22 mouse cellular contexts compared by ENCODE assay signal in the genomic region with DNA sequence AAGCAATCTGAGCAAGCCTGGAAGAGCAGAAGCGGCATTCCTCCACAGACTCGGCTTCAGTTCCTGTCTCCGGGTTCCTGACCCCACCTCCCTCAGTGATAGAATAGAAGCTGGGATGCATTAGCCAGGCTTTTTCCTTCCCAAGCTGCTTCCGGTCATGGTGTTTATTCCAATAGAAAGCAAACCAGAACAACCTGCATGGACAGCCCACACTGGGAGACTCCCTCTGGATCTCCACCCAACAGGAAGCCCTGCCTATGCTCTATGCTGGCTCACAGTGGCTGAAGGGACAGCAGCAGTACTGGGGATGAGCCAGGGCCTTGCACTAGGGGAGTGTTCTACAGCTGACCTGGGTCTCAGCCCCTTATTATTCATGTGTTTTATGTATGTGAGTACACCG. TPM values are rescaled to one million over a fixed set of nuclear protein-coding genes. Genes with fewer than 3 reads are reported as not detected.
A peak's percentile ranks its signal among the peaks of the same experiment; 100 is the strongest.
DNase-seq lines count a peak whose midpoint lies in the region; TF ChIP-seq lines count a peak whose summit lies in the region.
"Had no signal": no experiment of that assay in that cellular context is flagged by ENCODE, and none has a peak within 500 bp of the region (broad histone marks: within the 10 kb centered on the region; RNA-seq: fewer than 3 reads in every experiment).

No protein-coding gene starts in this region.

- TF ChIP-seq CTCF in heart, adult 2 months (IDR thresholded peaks at IDR 0.05) = no peak

- no peak overlapping the region for H3K4me3 ChIP-seq in heart, adult 2 months
- H3K4me3 ChIP-seq: forebrain, embryonic 12.5 days; hindbrain, embryonic 12.5 days; left cerebral cortex, adult 2 months had no signal

- H3K4me1 ChIP-seq in heart, adult 2 months (ENCODE audit: control insufficient read depth, insufficient read depth, low read length) = peaks cover 7% of the 10 kb centered on the region

- TF ChIP-seq POLR2A in heart, adult 2 months (IDR thresholded peaks at IDR 0.05; ENCODE audit: insufficient read depth, low read depth, low read length) = peak; percentile 60; the same call in 1 of the 2 replicates

- TF ChIP-seq EP300 in heart, adult 2 months (IDR thresholded peaks at IDR 0.05; ENCODE audit: insufficient read depth, low read depth, low read length) = peak; percentile 79

- H3K27ac ChIP-seq in heart, adult 2 months = peak overlapping the region; percentile 29
- H3K27ac ChIP-seq: forebrain, embryonic 12.5 days; hindbrain, embryonic 12.5 days; left cerebral cortex, adult 2 months; stomach, postnatal 0 days had no signal

- no peaks in the 10 kb centered on the region for H3K27me3 ChIP-seq in heart, adult 2 months (ENCODE audit: control insufficient read depth, insufficient read depth, low read length)
- H3K27me3 ChIP-seq: forebrain, embryonic 12.5 days; hindbrain, embryonic 12.5 days had no signal

- peaks cover 8% of the 10 kb centered on the region for H3K36me3 ChIP-seq in heart, adult 2 months (ENCODE audit: control insufficient read depth, insufficient read depth, low read length)

- H3K79me2 ChIP-seq in heart, adult 2 months (replicated peaks; ENCODE audit: control insufficient read depth, insufficient read depth, low read length) = 0 out of 2 replicates have a peak, but pooled peaks cover 1% of the 10 kb centered on the region

- 46% methylated on average over 5 of the region's 5 CpGs for WGBS in heart, adult 2 months

- intact Hi-C loops in heart, adult 2 months (cut with DNase I) = no loop called here
- intact Hi-C loops in heart, postnatal 36 days (cut with DNase I) = loop anchor here (5.0 kb wide), 1 partner anchor 34 kb away; no protein-coding TSS in a partner anchor
- intact Hi-C loops in heart, postnatal 25 days (cut with DNase I) = no loop called here

- H3K9ac ChIP-seq in heart, adult 2 months (ENCODE audit: low read depth, low read length) = no peak overlapping the region
- H3K9ac ChIP-seq: forebrain, embryonic 12.5 days; hindbrain, embryonic 12.5 days had no signal

- DNase-seq in heart, adult 2 months = peak in 1 of 2 experiments; percentile 50
- no peak for DNase-seq in heart, postnatal 36 days
- DNase-seq in kidney, postnatal 14 days = peak; percentile 28
- DNase-seq in kidney, adult 11 months = no peak
- DNase-seq in heart, postnatal 25 days (ENCODE audit: low spot score) = peak; percentile 21
- DNase-seq in lung, postnatal 36 days = peak; percentile 53
- DNase-seq in spleen, adult 12 weeks (ENCODE audit: low spot score) = no peak
- DNase-seq: adrenal gland, postnatal 36 days; B cell, adult 2 months; cerebellum, adult 18-20 months; cerebellum, postnatal 36 days; kidney, postnatal 25 days; left cerebral cortex, postnatal 4 days; liver had no signal

RNA-seq across cellular contexts. Expression of a gene that starts 4.5 kb away (rescaled TPM):
- 10 to 100 TPM; 44.3 to 45.2 TPM for total RNA-seq in heart, adult 2 months (2021)
- polyA plus RNA-seq in heart, adult 2 months (2012; rRNA removed) = 107 and 128 TPM in 2 replicates
- total RNA-seq in heart, postnatal 36 days (2021) = 10 to 100 TPM; 44.2 to 51.4 TPM
- 10 to 100 TPM; 51.9 to 55.9 TPM for total RNA-seq in heart, postnatal 25 days (2021)

RNA-seq across cellular contexts. Expression of a gene that starts 15.9 kb away (rescaled TPM):
- 1 to 10 TPM; 2.4 to 3.6 TPM for total RNA-seq in heart, adult 2 months (2021)
- polyA plus RNA-seq in heart, adult 2 months (2012; rRNA removed) = 2.3 and 3.3 TPM in 2 replicates
- 1 to 10 TPM; 3.6 to 3.8 TPM for total RNA-seq in heart, postnatal 36 days (2021)
- total RNA-seq in heart, postnatal 25 days (2021) = 1 to 10 TPM; 2.2 to 3.0 TPM

RNA-seq across cellular contexts. Expression of a gene that starts 34.4 kb away (rescaled TPM):
- total RNA-seq in heart, adult 2 months (2021) = 10 to 100 TPM; 39.0 to 46.5 TPM
- 43.1 and 60.1 TPM in 2 replicates for polyA plus RNA-seq in heart, adult 2 months (2012; rRNA removed)
- 10 to 100 TPM; 43.1 to 48.7 TPM for total RNA-seq in heart, postnatal 36 days (2021)
- 10 to 100 TPM; 43.1 to 43.5 TPM for total RNA-seq in heart, postnatal 25 days (2021)

RNA-seq across cellular contexts. Expression of a gene that starts 48.5 kb away (rescaled TPM):
- total RNA-seq in heart, adult 2 months (2021) = not detected
- polyA plus RNA-seq in heart, adult 2 months (2012; rRNA removed) = 0.31 TPM in 1 of 2 replicates, not detected in the other
- not detected for total RNA-seq in heart, postnatal 36 days (2021)
- total RNA-seq in heart, postnatal 25 days (2021) = not detected
- total RNA-seq: megakaryocyte-erythroid progenitor cell, adult 5-6 weeks; neutrophil, adult 5-6 weeks had no signal
- polyA plus RNA-seq: inflammation-experienced regulatory T-cells, adult 6 months; liver, embryonic 16.5 days had no signal

Comparison
In these comparisons a context has a peak if more than half of its experiments do, and no peak if none do; other contexts are left out.
1. DNase-seq: peak in kidney, postnatal 14 days (single experiment), heart, postnatal 25 days (single experiment) and lung, postnatal 36 days (single experiment); none in heart, postnatal 36 days (0 of 2), kidney, adult 11 months (single experiment) and spleen, adult 12 weeks (single experiment).